Mouse (Mus musculus) kidney, postnatal 0 days (tissue): ENCODE data around the gene Flrt1. TPM values are rescaled to one million over a fixed set of nuclear protein-coding genes. Genes with fewer than 3 reads are reported as not detected.

Source experiments
- ATAC-seq: fragments of 200-750 bp; cut with Nextera tagmentation; replicated peaks from 2 replicates; pipeline ENCODE4 v1.8.0; 2017; ENCODE audit warnings: low read depth, moderate number of reproducible peaks, moderate TSS enrichment, moderate library complexity; ENCODE audit not compliant: low FRiP score
- DNase-seq: peaks from one replicate; pipeline ENCODE4 v3.0.0-alpha.2; 2016; ENCODE audit warnings: low spot score
- H3K27ac ChIP-seq: fragments of 300-500 bp; sonication (generic); 2 replicates; pipeline ENCODE4 v1.5.1; 2014; ENCODE audit warnings: mild to moderate bottlenecking
- H3K27me3 ChIP-seq: fragments of 300-500 bp; sonication (generic); 2 replicates; pipeline ENCODE4 v1.6.1; 2014; ENCODE audit warnings: low read length, mixed read lengths; ENCODE audit not compliant: insufficient read depth
- H3K36me3 ChIP-seq: fragments of 300-500 bp; sonication (generic); 2 replicates; pipeline ENCODE4 v1.6.1; 2014; ENCODE audit warnings: low read length, mixed read lengths; ENCODE audit not compliant: insufficient read depth
- H3K4me1 ChIP-seq: fragments of 300-500 bp; sonication (generic); replicated peaks from 2 replicates; pipeline ENCODE4 v1.6.1; 2014; ENCODE audit warnings: antibody characterized with exemption, low read length, mixed read lengths; ENCODE audit not compliant: insufficient read depth
- H3K4me2 ChIP-seq: fragments of 300-500 bp; sonication (generic); 2 replicates; pipeline ENCODE4 v1.6.1; 2014; ENCODE audit warnings: mild to moderate bottlenecking, low read length, moderate library complexity, mixed read lengths
- H3K4me3 ChIP-seq: fragments of 300-500 bp; sonication (generic); replicated peaks from 2 replicates; pipeline ENCODE4 v1.5.1; 2014; ENCODE audit warnings: low read depth, low read length
- H3K9ac ChIP-seq: fragments of 300-500 bp; sonication (generic); 2 replicates; pipeline ENCODE4 v1.6.1; 2014; ENCODE audit warnings: low read depth, low read length
- H3K9me3 ChIP-seq: fragments of 300-500 bp; sonication (generic); replicated peaks from 2 replicates; pipeline ENCODE4 v1.6.1; 2016; ENCODE audit warnings: low read length, inconsistent platforms, mixed read lengths
- CTCF ChIP-seq: IDR thresholded peaks from 2 replicates; pipeline ENCODE4 v1.5.1; 2016; ENCODE audit warnings: antibody characterized with exemption, low read depth, mild to moderate bottlenecking, moderate library complexity
- WGBS: fragments of 180-500 bp; shearing (Covaris S2); extraction: QIAGEN DNeasy Blood & Tissue Kit; methylation state at CpG from one replicate; pipeline ENCODE4 v1.1.7; 2014; 5-methylcytosine and 5-hydroxymethylcytosine counted together
- polyA plus RNA-seq: library from polyadenylated mRNA; unstranded; fragments of >200 nt; fragmentation: Nextera tagmentation; extraction: Ambion mirVana; gene quantifications from 2 replicates; pipeline ENCODE4 v1.2.1, GENCODE M21; 2015

Gene Flrt1
- polyA plus RNA-seq, 1 experiment from 2014 or later: 4.8 TPM

GRCm38 (mm10) chr19:7135525-7135924 is 30.0 kb upstream of the Flrt1 start:
- DNase-seq: peak; percentile 94
- no peak for TF ChIP-seq CTCF
- peaks cover 36% of the 10 kb centered on the region for H3K4me1 ChIP-seq
- H3K27me3 ChIP-seq: peaks cover 9% of the 10 kb centered on the region; the same call in 1 of the 2 replicates
- 12% methylated on average over 9 of the region's 9 CpGs for WGBS
- no peaks in the 10 kb centered on the region for H3K9me3 ChIP-seq
- H3K4me2 ChIP-seq: peak overlapping the region; percentile 11; the same call in 1 of the 2 replicates
- H3K4me3 ChIP-seq: no peak overlapping the region
- peak; percentile 81 for ATAC-seq
- no peaks in the 10 kb centered on the region for H3K36me3 ChIP-seq
- H3K9ac ChIP-seq: no peak overlapping the region
- H3K27ac ChIP-seq: peak overlapping the region; percentile 86

GRCm38 (mm10) chr19:7134631-7135091 is 29.1 kb upstream of the Flrt1 start:
- Histone ChIP-seq H3K27ac (peak overlapping the region; percentile 86), H3K4me3 (no peak overlapping the region), H3K4me2 (peak overlapping the region; percentile 15; the same call in 1 of the 2 replicates), H3K4me1 (peaks cover 36% of the 10 kb centered on the region), H3K27me3 (peaks cover 9% of the 10 kb centered on the region; the same call in 1 of the 2 replicates), H3K9me3 (no peaks in the 10 kb centered on the region), H3K36me3 (no peaks in the 10 kb centered on the region), H3K9ac (0 out of 2 replicates have a peak overlapping the region, but pooled peaks have one; percentile 27)
- ATAC-seq: no peak
- peak; percentile 36 for DNase-seq
- 11% methylated on average over 17 of the region's 17 CpGs for WGBS
- TF ChIP-seq CTCF: no peak

- Histone ChIP-seq H3K4me1 (peaks cover 36% of the 10 kb centered on the region), H3K27me3 (peaks cover 4% of the 10 kb centered on the region; the same call in 1 of the 2 replicates), H3K36me3 (no peaks in the 10 kb centered on the region), H3K9me3 (no peaks in the 10 kb centered on the region), H3K4me3 (no peak overlapping the region), H3K4me2 (no peak overlapping the region), H3K27ac (no peak overlapping the region), H3K9ac (no peak overlapping the region)
- 82% methylated on average over 9 of the region's 9 CpGs for WGBS
- DNase-seq: no peak
- TF ChIP-seq CTCF: no peak
- no peak for ATAC-seq
Observed at GRCm38 (mm10) chr19:7133436-7133835, 27.9 kb upstream of the Flrt1 start.

- H3K9me3 ChIP-seq: no peaks in the 10 kb centered on the region
- H3K4me2 ChIP-seq: no peak overlapping the region
- no peaks in the 10 kb centered on the region for H3K27me3 ChIP-seq
- no peak for ATAC-seq
- TF ChIP-seq CTCF: no peak
- H3K4me3 ChIP-seq: no peak overlapping the region
- no peak for DNase-seq
- no peak overlapping the region for H3K27ac ChIP-seq
- no peaks in the 10 kb centered on the region for H3K36me3 ChIP-seq
- H3K9ac ChIP-seq: no peak overlapping the region
- peaks cover 16% of the 10 kb centered on the region for H3K4me1 ChIP-seq
- 37% methylated on average over 11 of the region's 11 CpGs for WGBS
Observed at GRCm38 (mm10) chr19:7130317-7130716, 24.8 kb upstream of the Flrt1 start.

GRCm38 (mm10) chr19:7128551-7129475 is 23.3 kb upstream of the Flrt1 start:
- 59% methylated on average over 19 of the region's 19 CpGs for WGBS
- Histone ChIP-seq H3K9ac (no peak overlapping the region), H3K27me3 (no peaks in the 10 kb centered on the region), H3K36me3 (no peaks in the 10 kb centered on the region), H3K4me3 (no peak overlapping the region), H3K27ac (no peak overlapping the region), H3K4me1 (peaks cover 3% of the 10 kb centered on the region), H3K4me2 (no peak overlapping the region), H3K9me3 (no peaks in the 10 kb centered on the region)
- DNase-seq: no peak
- TF ChIP-seq CTCF: no peak
- no peak for ATAC-seq

GRCm38 (mm10) chr19:7126933-7127332 is 21.4 kb upstream of the Flrt1 start:
- no peaks in the 10 kb centered on the region for H3K36me3 ChIP-seq
- H3K9ac ChIP-seq: no peak overlapping the region
- WGBS: 79% methylated on average over 2 of the region's 2 CpGs
- H3K27me3 ChIP-seq: no peaks in the 10 kb centered on the region
- TF ChIP-seq CTCF: no peak
- ATAC-seq: no peak
- no peak overlapping the region for H3K4me2 ChIP-seq
- H3K9me3 ChIP-seq: no peaks in the 10 kb centered on the region
- H3K4me1 ChIP-seq: no peaks in the 10 kb centered on the region
- no peak overlapping the region for H3K4me3 ChIP-seq
- no peak overlapping the region for H3K27ac ChIP-seq
- DNase-seq: no peak
